Mouse (Mus musculus): ENCODE results near the gene Nf1.
A peak's percentile ranks its signal among the peaks of the same experiment; 100 is the strongest.

The Nf1 gene

DNA sequence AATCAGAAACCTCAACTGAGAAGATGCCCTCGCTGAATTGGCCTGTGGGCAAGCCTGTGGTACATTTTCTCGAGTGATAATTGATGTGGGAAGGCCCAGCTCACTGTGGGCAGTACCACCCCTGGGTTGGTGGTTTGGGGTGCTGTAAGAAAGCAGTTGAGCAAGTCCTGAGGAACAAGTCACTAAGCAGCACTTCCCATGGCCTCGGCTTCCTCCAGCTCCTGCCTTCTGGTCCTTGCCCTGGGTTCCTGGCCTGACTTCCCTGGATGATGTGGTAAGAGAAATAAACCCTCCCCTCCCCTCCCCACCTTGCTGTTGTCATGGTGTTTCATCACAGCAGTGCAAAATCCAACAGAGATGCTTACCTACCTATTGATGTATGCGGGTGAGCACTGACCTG lies 11.4 kb upstream of the Nf1 start:
- DNase-seq (ENCODE audit: low read depth): no peak

DNA sequence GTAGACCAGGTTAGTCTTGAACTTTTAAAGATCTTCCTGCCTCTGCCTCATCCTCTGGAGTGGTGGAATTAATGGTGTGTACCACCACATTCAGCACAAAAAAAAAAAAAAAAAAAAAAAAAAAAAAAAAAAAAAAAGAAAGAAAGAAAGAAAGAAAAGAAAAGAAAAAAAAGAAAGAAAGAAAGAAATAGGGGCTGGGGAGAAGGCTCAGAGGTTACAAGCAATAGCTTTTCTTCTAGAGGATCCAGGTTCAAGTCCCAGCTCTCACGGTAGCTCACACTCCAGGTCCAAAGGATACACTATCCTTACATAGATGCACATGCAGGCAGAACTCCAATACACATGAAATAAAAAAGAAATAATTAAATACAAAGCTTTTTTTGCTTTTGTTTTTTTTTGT lies 9.9 kb upstream of the Nf1 start:
- no peak for DNase-seq (ENCODE audit: low read depth)

DNA sequence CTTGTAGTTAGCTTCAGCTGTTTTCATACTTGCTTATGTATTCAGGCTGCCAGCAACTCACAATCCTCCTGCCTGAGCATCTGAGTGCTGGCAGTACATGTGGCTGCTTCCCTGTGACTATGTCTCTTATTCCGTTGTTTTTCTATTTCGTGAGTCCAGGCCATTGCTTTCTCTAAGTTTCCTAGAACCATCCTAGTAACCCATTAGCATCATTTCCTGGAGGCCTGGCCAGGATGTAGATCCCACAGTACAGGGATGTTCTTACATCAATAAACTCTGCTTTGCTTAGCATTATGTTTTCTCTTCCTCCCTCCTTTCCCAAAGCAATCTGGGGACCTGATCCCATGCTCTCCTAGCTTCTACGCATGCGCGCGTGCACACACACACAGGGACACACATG lies 4.4 kb upstream of the Nf1 start:
- no peak for DNase-seq (ENCODE audit: low read depth)

DNA sequence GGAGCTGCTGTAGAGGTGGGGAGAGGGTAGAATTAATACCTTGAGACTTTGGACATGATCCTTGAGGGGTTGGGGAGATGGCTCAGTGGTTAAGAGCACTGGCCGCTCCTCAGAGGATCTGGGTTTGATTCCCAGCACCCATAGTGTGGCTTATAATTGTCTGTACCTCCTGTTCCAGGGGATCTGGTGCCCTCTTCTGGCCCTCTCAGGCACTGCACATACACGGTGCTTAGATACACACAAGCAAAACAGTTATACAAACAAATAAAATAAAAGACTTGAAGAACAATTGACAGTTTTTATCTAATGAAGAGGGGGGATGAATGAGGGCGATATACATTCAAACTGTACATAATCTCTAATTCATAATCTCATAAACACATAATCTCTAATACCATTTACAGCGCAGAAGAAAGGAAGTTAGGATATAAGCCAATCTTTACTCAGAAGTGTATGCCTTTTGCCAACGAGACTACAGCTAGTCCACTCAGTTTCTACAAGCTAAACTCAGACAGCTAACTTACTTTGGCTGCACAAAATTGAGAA lies 2.7 kb upstream of the Nf1 start:
- no peak for DNase-seq (ENCODE audit: low read depth)

DNA sequence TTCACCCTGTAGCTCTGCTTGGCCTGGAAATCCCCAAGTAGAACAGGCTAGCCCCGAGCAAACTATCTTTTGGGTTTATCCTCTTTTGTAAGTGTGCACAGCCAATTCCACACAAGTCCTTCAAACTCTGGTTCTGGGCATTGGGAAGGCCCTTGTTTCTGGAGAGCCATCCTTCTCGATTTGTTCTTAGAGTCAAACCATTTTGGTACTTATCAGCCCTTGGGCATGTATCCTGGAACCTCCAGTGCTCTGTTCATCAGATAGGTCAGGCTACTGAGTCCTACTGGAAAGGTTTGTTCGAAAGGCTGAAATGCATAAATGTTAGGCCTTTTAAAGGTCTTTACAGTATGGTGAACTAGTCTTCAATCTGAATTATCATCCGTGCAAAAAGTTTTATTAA lies 872 bp upstream of the Nf1 start:
- DNase-seq (ENCODE audit: low read depth): no peak

DNA sequence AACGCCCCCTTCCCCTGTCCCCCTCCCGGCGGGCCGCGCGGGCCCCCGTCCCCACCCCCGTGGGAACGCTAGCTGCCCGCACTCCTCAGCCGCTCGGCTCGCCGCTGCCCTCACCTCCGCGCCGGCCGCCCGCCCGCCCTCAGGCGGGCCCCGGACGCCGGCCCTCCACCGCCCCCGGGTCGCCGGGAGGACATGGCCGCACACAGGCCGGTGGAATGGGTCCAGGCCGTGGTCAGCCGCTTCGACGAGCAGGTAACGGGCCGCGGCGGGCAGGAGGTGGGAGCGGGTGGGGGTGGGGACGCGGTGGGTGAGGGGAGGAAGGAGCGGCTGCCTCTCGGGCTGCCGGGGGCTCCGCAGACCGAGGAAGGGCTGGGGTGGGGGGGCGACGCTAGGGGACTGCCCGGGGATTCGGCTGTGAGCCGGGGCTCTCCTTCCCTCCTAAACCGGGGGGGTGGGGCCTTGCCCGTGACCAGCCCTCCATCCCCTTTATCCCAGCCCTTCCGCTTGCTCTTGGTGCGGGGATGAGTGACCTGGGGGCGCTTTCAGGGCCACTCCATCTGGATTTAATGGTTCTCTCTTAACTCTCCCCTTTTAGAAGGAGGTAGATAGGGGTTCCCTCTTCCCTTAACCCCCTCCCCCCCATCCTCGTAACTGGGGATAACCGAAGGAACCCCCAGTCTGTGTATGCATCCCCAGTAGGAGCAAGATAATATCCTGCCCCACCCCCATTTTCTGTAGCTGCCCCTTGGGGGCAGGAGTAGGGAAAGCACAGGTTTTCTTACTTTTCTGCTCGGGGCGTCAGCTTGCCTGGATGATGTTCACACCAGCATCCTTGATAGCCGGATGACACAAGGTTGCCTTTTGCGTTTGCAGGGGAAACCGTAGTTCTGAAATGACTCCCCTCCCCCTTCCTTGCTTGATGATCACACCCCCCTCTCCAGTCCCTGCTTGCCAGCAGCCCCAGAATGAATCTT lies 602 bp downstream of the Nf1 start:
- DNase-seq (ENCODE audit: low read depth): no peak

DNA sequence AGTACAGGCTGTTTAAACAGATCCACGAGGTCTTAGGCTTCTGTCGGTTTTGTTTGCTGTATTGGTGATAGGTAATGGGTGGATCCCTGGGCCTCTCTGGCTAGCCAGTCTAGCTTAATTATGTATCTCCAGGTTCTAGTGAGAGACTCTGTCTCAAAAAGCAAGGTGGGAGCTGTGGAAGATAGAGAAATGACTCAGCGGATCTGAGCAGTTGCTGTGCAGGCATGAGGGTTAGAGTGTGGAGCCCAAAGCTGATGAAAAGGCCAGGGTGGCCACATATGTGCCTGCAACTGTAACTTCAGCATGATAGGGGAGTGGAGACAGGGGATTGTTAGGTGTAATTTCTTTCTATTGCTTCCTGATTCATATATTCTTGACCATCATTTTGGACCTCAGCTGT lies 17.5 kb downstream of the Nf1 start:
- DNase-seq (ENCODE audit: low read depth): no peak

DNA sequence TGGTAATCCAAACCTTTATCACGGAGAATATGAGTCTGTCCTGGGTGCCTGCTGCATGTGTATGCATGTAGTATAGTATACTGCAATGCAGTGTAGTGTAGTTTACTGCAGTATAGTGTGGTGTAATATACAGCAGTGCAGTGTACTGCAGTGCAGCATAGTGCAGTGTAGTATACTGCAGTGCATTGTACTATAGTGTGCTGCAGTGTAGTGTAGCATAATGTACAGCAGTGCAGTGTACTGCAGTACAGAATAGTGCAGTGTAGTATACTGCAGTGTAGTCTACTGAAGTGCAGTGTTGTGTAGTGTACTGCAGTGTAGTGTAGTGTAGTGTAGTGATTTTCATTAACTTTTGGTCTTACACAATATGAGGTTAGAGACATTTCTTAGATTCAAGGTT lies 17.9 kb downstream of the Nf1 start:
- no peak for DNase-seq (ENCODE audit: low read depth)

DNA sequence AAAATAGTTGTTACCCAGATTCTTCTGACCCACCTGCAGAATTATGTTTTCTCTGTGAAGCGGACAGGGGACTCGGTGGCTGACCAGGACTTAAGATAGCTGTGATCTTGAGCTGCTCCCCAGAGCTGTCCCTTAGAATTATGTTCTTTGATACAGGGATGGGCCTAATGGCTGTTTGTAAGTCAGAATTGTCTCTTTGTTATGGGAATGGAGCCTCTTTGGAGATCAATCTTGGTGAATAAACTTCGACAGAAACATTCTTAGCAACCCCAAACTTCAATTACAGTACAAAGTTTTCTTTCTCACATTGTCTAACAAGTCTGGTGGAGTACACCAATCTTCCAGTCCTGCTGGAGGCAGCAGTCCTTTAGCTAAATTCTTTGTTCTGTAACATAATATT lies 25.5 kb downstream of the Nf1 start:
- DNase-seq (ENCODE audit: low read depth): no peak

DNA sequence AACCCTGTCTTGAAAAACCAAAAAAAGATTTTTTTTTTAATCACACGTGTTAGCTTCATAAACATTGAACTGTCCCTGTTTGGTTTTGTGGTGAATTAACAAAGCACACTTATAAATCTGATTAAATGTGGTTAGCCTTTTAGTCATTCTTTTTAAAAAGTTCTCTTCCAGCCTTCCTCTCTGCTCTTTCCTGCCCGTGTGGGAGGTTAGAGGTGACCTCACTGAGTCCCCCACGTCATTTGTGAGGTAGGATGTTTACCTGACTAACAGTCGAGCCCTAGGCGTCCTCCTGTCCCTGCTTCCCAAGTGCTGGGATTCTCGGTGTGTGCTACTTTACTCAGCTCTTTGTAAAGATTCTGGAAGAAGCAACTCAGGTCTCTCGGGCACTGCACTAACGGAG lies 26.8 kb downstream of the Nf1 start:
- peak; percentile 3 for DNase-seq (ENCODE audit: low read depth)

DNA sequence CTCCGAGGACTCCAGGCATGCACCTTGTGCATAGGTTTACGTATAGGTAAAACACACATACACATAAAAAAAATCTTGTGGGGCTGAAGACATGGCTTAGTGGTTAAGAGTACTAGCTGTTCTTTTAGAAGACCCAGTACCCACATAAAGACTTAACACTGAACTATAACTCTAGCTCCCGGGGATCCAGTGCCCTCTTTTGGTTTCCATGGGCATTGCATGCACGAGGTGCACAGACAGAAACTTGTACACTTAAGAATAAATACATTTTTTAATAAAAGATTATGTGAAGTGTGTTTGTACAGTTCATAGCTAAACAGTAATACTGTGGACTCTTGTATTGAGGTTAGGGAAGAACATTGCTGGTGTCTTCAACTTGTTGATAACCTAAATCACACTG lies 33.5 kb downstream of the Nf1 start:
- DNase-seq (ENCODE audit: low read depth): peak; percentile 18

DNA sequence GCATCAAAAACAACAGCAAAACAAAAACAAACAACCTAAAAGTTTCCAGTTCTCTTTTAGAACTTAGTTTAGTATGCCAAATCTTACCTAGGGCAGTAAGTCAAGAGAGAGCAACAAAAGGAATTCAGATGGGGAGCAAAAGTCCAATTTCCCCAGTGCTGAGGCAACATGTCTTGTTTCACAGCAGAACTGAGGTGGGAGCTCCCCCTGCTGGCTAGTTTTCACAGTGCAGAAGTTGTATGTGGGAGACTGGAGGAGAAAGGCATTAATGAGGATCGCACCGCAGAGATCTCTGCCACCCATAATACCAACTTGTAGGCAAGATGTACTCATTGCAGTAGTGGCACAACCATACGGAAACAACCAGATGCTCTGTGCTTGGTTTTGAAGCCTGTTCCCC lies 58.8 kb downstream of the Nf1 start:
- DNase-seq (ENCODE audit: low read depth): peak; percentile 85

DNA sequence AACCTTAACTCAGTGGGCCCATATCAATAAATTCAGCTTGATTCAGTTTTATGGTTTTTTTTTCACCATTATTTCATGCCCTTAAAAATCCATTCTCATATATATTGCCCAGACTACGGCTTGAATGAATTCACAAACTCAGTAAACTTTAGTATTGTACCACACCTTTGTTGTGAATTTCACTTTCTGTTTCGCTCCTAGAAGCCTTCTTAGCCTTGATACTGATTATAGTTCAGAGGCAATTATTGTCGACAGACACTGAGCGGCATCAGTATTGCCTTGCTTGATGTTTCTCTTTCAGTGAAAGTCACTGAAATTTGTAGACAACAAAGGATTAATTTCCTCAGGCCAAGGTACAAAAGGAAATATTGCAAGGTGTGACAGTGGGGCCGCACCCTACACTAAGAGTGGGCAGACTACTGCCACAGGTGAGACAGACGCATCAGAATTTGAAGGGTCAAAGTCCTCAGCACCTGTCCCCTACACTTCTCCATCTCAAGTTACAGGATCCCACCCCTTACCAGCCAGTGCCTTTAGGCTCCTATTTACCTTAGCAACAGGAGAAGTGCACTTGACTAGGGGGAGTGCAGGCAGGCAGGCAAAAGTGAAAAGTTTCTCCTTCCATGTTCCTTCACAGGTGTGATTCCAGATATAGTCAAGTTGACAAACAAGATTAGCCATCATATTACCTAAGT lies 64.3 kb downstream of the Nf1 start:
- no peak for DNase-seq (ENCODE audit: low read depth)

DNA sequence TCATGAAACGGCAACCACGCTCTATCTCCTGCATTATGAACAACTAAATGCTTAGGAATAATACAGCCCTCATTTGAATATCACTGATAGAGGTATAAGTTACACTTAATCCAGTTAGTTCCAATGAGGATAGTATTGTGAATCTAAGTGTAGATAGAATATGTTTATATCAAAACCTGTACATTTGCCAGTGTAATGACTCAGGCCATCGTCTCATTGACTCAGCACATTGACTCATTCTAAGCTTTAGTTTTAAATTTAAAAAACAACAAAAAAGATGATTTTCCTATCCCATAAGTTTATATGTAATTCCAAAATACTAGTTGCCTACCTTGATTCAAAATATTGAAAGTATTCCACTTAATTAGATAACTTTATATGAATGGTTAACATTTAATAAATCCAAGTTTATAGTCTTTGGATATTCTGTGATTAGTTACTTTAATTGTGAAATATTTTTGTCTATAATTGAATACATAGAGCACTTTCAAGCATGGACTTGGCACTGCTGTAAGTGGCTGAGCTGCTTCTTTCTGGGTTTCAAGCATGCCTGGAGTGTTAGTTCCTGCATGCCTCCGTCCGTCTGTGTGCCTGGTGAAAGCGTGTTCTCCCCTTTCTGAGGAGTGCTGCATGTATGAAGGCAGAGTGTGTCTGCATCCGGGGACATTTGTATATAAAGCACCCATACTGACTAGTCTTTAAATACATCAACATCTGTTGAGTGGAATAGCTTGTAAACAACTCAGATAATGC lies 74.4 kb downstream of the Nf1 start:
- DNase-seq (ENCODE audit: low read depth): no peak

DNA sequence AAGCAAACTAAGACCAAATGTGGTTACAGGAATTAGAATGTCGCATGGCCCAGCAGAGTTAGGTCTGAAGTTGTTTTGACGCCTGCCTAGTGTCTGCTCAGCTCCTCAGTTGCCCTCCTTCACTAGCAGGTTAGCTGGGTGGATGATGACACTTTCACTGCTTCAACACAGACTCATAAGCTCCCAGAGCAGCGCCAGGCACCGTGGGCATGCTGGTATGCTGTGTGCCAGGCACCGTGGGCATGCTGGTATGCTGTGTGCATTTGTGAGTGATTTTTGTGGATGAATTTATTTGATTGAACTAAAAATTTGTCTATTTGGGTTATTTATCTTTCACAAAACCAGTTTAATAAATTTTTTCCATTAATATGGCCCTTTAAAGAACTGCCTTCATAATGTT lies 83.0 kb downstream of the Nf1 start:
- DNase-seq (ENCODE audit: low read depth): no peak

DNA sequence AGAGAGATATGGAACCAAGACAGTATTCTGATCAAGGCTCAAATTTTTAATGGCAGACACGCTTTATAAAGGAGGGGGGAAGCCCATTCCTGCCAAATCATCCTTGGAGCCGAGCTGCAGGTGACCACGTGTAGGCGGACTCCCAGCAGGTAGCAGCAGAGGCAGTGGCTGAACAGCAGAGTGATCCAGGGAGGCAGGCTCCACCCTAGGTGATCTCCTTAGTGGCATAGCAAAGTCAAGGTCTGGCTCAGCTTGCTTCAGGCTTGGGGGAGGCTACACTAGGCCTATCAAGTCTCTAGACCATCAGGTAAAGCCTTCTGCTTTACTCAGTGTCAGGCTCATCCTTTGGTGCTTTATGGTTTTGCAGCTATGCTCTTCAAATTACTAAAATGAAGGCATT lies 87.1 kb downstream of the Nf1 start:
- no peak for DNase-seq (ENCODE audit: low read depth)

DNA sequence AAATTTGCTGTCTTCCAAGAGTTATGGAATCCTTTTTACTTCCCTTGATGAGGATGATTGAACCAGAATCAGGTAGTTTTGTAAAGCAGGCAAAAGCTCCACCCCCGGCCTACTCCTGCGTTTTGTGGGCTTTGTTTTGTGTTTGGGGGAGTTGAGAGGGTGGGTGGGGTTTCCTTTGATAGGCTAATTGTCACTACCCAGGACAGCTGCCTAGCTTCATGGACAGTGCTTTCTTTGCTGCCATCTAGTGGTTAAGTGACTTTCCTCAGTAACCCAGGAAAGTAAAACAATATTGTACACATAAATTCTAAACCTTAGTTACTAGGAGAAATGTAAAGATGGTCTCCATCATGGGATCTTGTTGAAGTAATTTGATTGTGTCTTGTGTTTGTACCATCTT lies 88.1 kb downstream of the Nf1 start:
- peak; percentile 58 for DNase-seq (ENCODE audit: low read depth)

DNA sequence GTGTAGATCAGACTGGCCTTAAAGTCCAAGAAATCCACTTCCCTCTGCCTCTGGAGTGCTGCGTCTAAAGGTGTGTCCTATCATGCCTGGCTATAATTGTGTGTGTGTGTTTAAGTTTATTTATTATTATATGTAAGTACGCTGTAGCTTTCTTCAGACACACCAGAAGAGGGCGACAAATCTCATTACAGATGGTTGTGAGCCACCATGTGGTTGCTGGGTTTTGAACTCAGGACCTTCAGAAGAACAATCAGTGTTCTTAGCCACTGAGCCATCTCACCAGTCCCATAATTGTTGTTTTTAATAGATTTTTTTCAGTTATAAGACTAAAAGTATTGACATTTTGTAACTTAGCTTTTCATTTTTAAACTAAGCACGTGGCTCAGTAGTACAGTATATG lies 95.8 kb downstream of the Nf1 start:
- DNase-seq (ENCODE audit: low read depth): no peak

DNA sequence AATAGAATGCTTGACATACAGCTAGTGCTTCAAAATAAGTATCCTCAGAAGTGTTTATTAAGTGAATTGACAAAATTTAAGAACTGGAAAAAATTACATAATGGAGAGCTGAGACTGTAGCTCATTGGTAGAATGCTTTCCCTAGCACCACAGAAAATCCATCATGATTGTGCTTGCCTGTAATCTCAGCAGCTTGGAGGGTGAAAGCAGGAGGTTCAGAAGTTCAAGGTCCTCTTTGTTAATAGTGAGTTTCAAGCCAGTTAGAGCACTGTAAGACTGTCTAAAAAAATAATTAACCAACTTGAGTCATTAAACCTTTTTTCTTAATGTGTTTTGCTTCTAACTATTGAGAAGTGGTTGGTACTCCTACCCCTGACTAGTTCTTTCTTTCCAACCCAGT lies 108.9 kb downstream of the Nf1 start:
- DNase-seq (ENCODE audit: low read depth): no peak

DNA sequence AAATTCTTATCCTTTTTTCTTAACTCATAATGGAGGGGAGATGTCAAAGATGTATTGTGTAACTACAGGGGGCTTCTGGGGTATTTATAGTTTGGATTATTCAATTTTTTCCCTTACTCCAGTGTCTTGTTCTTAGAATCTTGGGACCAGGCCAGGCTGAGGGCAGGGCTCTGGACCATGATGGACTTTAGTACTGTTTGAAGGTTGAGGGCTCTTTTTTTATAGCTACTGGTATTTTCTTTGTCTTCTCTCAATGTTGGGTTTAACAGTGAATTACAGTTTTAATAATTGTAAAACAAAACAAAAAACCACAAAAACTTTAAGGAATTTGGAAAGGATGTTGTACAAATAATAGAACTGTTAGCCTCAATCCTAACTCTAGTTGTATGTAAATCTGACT lies 113.5 kb downstream of the Nf1 start:
- no peak for DNase-seq (ENCODE audit: low read depth)

DNA sequence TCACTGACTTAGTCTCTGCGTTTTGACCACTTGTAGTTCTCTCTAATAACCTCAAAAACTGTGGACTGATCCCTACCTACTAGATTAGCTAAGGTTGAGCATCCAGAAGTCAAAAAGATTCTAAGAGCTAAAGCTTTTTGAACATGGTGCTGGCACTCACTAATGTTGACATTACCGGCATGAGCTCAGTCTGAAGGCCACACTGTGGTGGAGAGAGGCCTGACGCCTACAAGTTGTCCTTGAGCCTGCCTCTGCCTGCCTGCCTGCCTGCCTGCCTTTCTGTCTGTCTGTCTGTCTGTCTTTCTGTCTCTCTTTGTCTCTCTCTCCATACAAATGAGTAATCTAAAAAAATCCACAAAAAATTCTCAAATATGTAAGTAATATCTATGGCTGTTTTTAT lies 118.4 kb downstream of the Nf1 start:
- no peak for DNase-seq (ENCODE audit: low read depth)

DNA sequence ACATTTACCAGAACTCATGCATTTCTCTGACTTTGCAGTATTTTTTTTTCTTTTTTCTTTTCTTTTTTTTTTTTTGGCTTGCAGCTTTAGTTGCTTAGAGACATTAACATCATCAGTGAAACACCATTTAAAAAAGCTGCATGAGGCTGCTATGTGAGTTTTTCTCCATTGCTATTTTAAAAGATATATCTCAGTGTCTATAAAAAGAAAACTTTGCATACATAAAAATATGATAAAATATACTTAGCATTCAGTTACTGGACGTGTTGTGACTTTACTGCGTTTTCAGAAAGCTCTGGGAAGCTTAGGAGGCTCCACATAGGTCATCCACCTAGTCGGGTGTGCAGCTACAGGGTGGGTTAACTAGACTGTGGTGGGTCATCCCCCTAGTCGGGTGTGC lies 120.4 kb downstream of the Nf1 start:
- DNase-seq (ENCODE audit: low read depth): no peak

All from c-Kit-positive CD71-negative TER-119-negative erythroid progenitor cells, embryonic 14.5 days (primary cell).